Mouse (Mus musculus): ENCODE data around the gene Cdkn2d. TPM values are rescaled to one million over a fixed set of nuclear protein-coding genes. Genes with fewer than 3 reads are reported as not detected.
"Not testable (repeated sequence)": the region's sequence is repeated elsewhere in the genome, so short reads cannot be mapped to it uniquely, and the experiment has no call there.

The Cdkn2d gene
- polyA plus RNA-seq, 1 experiment = 24.1 TPM

GRCm38 (mm10) chr9:21324269-21324668 is 33.1 kb upstream of the Cdkn2d start:
- Histone ChIP-seq H3K36me3 (ENCODE audit: control insufficient read depth, insufficient read depth, low read length) (no peaks in the 10 kb centered on the region), H3K27me3 (replicated peaks; ENCODE audit: control insufficient read depth, insufficient read depth, low read length) (no peaks in the 10 kb centered on the region), H3K27ac (ENCODE audit: insufficient read depth, low read depth, low read length) (peak overlapping the region; percentile 9; the same call in 1 of the 2 replicates), H3K4me3 (ENCODE audit: insufficient read depth, low read depth, low read length) (no peak overlapping the region), H3K4me1 (ENCODE audit: control insufficient read depth, insufficient read depth, low read length) (peaks cover 3% of the 10 kb centered on the region; the same call in 1 of the 2 replicates)
- WGBS = 73% methylated on average over 11 of the region's 11 CpGs
- TF ChIP-seq CTCF (conservative IDR thresholded peaks at IDR 0.05; ENCODE audit: insufficient read depth, insufficient read length, low read depth, low read length) = no peak
- TF ChIP-seq POLR2A (IDR thresholded peaks at IDR 0.05; ENCODE audit: low read depth, low read length) = no peak
- DNase-seq = peak; percentile 67

GRCm38 (mm10) chr9:21322917-21323297 is 31.7 kb upstream of the Cdkn2d start:
- H3K27ac ChIP-seq (ENCODE audit: insufficient read depth, low read depth, low read length); H3K4me3 ChIP-seq (ENCODE audit: insufficient read depth, low read depth, low read length): not testable (repeated sequence)
- whole genome bisulfite sequencing = 84% methylated on average over 7 of the region's 8 CpGs

GRCm38 (mm10) chr9:21322211-21322916 is 31.2 kb upstream of the Cdkn2d start:
- WGBS = 73% methylated on average over 19 of the region's 19 CpGs
- Histone ChIP-seq H3K4me3 (ENCODE audit: insufficient read depth, low read depth, low read length) (0 out of 2 replicates have a peak overlapping the region, but pooled peaks have one; percentile 77), H3K36me3 (ENCODE audit: control insufficient read depth, insufficient read depth, low read length) (no peaks in the 10 kb centered on the region), H3K27ac (ENCODE audit: insufficient read depth, low read depth, low read length) (peak overlapping the region; percentile 54), H3K4me1 (ENCODE audit: control insufficient read depth, insufficient read depth, low read length) (peaks cover 3% of the 10 kb centered on the region; the same call in 1 of the 2 replicates), H3K27me3 (replicated peaks; ENCODE audit: control insufficient read depth, insufficient read depth, low read length) (no peaks in the 10 kb centered on the region)
- no peak for DNase-seq
- TF ChIP-seq POLR2A (IDR thresholded peaks at IDR 0.05; ENCODE audit: low read depth, low read length) (no peak), CTCF (conservative IDR thresholded peaks at IDR 0.05; ENCODE audit: insufficient read depth, insufficient read length, low read depth, low read length) (no peak)

More at GRCm38 (mm10) chr9:21322917-21323297, 31.7 kb upstream of the Cdkn2d start:
- H3K27me3 ChIP-seq (replicated peaks; ENCODE audit: control insufficient read depth, insufficient read depth, low read length); H3K4me1 ChIP-seq (ENCODE audit: control insufficient read depth, insufficient read depth, low read length); DNase-seq; H3K36me3 ChIP-seq (ENCODE audit: control insufficient read depth, insufficient read depth, low read length): not testable (repeated sequence)

- 23% methylated on average over 6 of the region's 6 CpGs for WGBS
- Histone ChIP-seq H3K36me3 (ENCODE audit: control insufficient read depth, insufficient read depth, low read length) (no peaks in the 10 kb centered on the region), H3K27me3 (replicated peaks; ENCODE audit: control insufficient read depth, insufficient read depth, low read length) (no peaks in the 10 kb centered on the region), H3K4me3 (ENCODE audit: insufficient read depth, low read depth, low read length) (peak overlapping the region; percentile 77), H3K4me1 (ENCODE audit: control insufficient read depth, insufficient read depth, low read length) (peaks cover 3% of the 10 kb centered on the region; the same call in 1 of the 2 replicates), H3K27ac (ENCODE audit: insufficient read depth, low read depth, low read length) (peak overlapping the region; percentile 54)
- TF ChIP-seq POLR2A (IDR thresholded peaks at IDR 0.05; ENCODE audit: low read depth, low read length) = no peak
- no peak for TF ChIP-seq CTCF (conservative IDR thresholded peaks at IDR 0.05; ENCODE audit: insufficient read depth, insufficient read length, low read depth, low read length)
- peak; percentile 68 for DNase-seq
These were observed 30.3 kb upstream of the Cdkn2d start for GRCm38 (mm10) chr9:21321513-21321835.

GRCm38 (mm10) chr9:21320619-21321512 is 29.7 kb upstream of the Cdkn2d start, which contains the start of gene Slc44a2:
Slc44a2 (plus strand) TSS chr9:21320698.
- Histone ChIP-seq H3K36me3 (ENCODE audit: control insufficient read depth, insufficient read depth, low read length) (no peaks in the 10 kb centered on the region), H3K27me3 (replicated peaks; ENCODE audit: control insufficient read depth, insufficient read depth, low read length) (no peaks in the 10 kb centered on the region), H3K27ac (ENCODE audit: insufficient read depth, low read depth, low read length) (peak within 1 kb of the TSS; percentile 54), H3K4me1 (ENCODE audit: control insufficient read depth, insufficient read depth, low read length) (peaks cover 3% of the 10 kb centered on the region; the same call in 1 of the 2 replicates), H3K4me3 (ENCODE audit: insufficient read depth, low read depth, low read length) (peak within 1 kb of the TSS; percentile 77)
- 4% methylated on average over 52 of the region's 52 CpGs for WGBS
- peak; percentile 89 for DNase-seq
- TF ChIP-seq CTCF (conservative IDR thresholded peaks at IDR 0.05; ENCODE audit: insufficient read depth, insufficient read length, low read depth, low read length) (no peak), POLR2A (IDR thresholded peaks at IDR 0.05; ENCODE audit: low read depth, low read length) (no peak)

GRCm38 (mm10) chr9:21320280-21320618 is 29.0 kb upstream of the Cdkn2d start:
- peak overlapping the region; percentile 77 for H3K4me3 ChIP-seq (ENCODE audit: insufficient read depth, low read depth, low read length)
- peaks cover 3% of the 10 kb centered on the region; the same call in 1 of the 2 replicates for H3K4me1 ChIP-seq (ENCODE audit: control insufficient read depth, insufficient read depth, low read length)
- no peaks in the 10 kb centered on the region for H3K36me3 ChIP-seq (ENCODE audit: control insufficient read depth, insufficient read depth, low read length)
- DNase-seq = no peak
- TF ChIP-seq CTCF (conservative IDR thresholded peaks at IDR 0.05; ENCODE audit: insufficient read depth, insufficient read length, low read depth, low read length) (no peak), POLR2A (IDR thresholded peaks at IDR 0.05; ENCODE audit: low read depth, low read length) (no peak)
- 25% methylated on average over 4 of the region's 4 CpGs for WGBS
- H3K27me3 ChIP-seq (replicated peaks; ENCODE audit: control insufficient read depth, insufficient read depth, low read length) = no peaks in the 10 kb centered on the region
- H3K27ac ChIP-seq (ENCODE audit: insufficient read depth, low read depth, low read length) = no peak overlapping the region

- 99% methylated on average over 4 of the region's 4 CpGs for WGBS
- no peaks in the 10 kb centered on the region for H3K36me3 ChIP-seq (ENCODE audit: control insufficient read depth, insufficient read depth, low read length)
- no peaks in the 10 kb centered on the region for H3K27me3 ChIP-seq (replicated peaks; ENCODE audit: control insufficient read depth, insufficient read depth, low read length)
- H3K4me3 ChIP-seq (ENCODE audit: insufficient read depth, low read depth, low read length) = no peak overlapping the region
- DNase-seq = no peak
- H3K27ac ChIP-seq (ENCODE audit: insufficient read depth, low read depth, low read length) = no peak overlapping the region
- no peak for TF ChIP-seq POLR2A (IDR thresholded peaks at IDR 0.05; ENCODE audit: low read depth, low read length)
- TF ChIP-seq CTCF (conservative IDR thresholded peaks at IDR 0.05; ENCODE audit: insufficient read depth, insufficient read length, low read depth, low read length) = no peak
- H3K4me1 ChIP-seq (ENCODE audit: control insufficient read depth, insufficient read depth, low read length) = peaks cover 3% of the 10 kb centered on the region; the same call in 1 of the 2 replicates
These were observed 28.3 kb upstream of the Cdkn2d start for GRCm38 (mm10) chr9:21319503-21319902.

All from kidney, adult 2 months (tissue).